Mouse (Mus musculus): ENCODE measurements around the gene Fam181a. TPM values are rescaled to one million over a fixed set of nuclear protein-coding genes. Genes with fewer than 3 reads are reported as not detected.

The Fam181a gene
- polyA plus RNA-seq (2015; fragmentation: Nextera tagmentation; extraction: Ambion mirVana): not detected in 2 replicates

DNA sequence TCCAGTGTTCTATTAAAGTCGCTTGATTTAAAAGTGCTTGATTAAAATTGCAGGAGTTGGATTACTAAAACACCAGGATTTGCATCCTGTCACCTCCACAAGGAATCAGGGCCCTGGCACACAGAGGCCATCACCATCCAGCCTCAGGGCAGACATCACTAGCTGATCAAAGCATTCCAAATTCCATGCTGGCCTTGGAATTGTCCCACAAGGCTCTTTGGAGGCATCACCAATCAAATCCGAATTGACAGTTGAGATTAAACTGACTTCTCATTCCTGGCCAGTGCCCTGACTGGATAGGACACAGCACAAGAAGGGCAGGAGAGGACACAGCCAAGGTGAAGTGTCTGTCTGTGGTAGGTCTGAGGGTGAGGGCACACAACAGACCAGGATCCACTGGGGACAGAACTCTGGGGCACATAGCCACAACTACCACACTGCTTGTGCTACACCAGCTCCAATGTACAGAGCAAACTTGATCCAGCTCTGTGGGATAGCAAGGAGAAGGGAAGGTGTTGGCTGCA is at the start of gene Fam181a:
TSS of gene Fam181a (plus strand) at position 232 of the 524 bp plus-strand sequence.
- 0 out of 2 replicates have a peak, but pooled peaks cover 8% of the 10 kb centered on the region for H3K4me1 ChIP-seq (ENCODE audit: insufficient read depth, low read length)
- peaks cover 9% of the 10 kb centered on the region for H3K27me3 ChIP-seq (ENCODE audit: insufficient read depth, low read length)
- H3K9ac ChIP-seq (replicated peaks; ENCODE audit: low read length): no peak within 1 kb of the TSS
- H3K4me3 ChIP-seq (ENCODE audit: low read length): no peak within 1 kb of the TSS
- H3K9me3 ChIP-seq (ENCODE audit: low read length): no peaks in the 10 kb centered on the region
- no peak for ATAC-seq (ENCODE audit: low FRiP score, low TSS enrichment)
- H3K4me2 ChIP-seq (replicated peaks; ENCODE audit: low read depth, low read length): no peak within 1 kb of the TSS
- no peak within 1 kb of the TSS for H3K27ac ChIP-seq (ENCODE audit: low read length)
- 62% methylated on average over 2 of the region's 2 CpGs for WGBS
- H3K36me3 ChIP-seq (ENCODE audit: insufficient read depth, low read length): no peaks in the 10 kb centered on the region

DNA sequence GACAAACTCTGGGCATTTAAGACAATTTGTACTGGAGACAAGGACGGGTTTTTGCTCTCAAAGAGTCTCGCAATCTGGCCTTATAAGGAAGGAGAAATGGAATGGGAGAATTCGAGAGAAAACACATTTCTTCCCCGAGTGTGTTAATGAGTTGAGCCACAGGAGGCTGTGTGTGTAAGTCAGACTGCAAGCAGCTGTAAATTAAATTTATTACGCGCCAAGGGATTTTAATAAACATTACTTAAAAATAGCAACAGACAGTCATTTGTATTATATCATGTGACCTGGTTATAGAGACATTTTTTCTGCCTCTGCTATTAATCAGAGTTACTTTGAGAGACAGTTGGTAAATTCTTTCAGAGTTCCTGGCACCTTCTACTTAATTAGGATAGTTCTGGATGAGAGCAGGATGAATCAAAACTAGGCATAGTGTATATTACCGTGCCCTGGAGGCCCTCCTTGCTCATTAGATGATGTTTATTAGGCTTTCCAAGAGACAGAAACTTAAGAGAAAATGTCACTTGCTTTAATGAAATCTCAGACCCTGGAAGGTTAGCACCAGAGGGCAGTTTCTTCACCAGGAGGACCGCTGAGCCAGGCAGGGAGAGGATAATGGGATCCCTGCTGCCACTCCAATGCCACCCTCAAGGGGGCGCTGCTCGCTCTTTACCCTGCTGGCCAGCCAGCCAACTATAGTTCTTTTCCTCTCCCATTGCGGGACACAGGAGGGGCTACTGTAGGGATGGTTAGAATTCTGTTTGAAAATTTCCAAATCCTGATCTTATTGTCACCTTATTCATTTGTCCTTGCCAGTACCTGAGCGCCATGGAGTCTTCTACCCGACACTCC is 48.5 kb upstream of the Fam181a start:
- no peaks in the 10 kb centered on the region for H3K36me3 ChIP-seq (ENCODE audit: insufficient read depth, low read length)
- H3K9ac ChIP-seq (replicated peaks; ENCODE audit: low read length): no peak overlapping the region
- ATAC-seq (ENCODE audit: low FRiP score, low TSS enrichment): no peak
- no peak overlapping the region for H3K4me2 ChIP-seq (replicated peaks; ENCODE audit: low read depth, low read length)
- H3K4me1 ChIP-seq (ENCODE audit: insufficient read depth, low read length): no peaks in the 10 kb centered on the region
- H3K9me3 ChIP-seq (ENCODE audit: low read length): no peaks in the 10 kb centered on the region
- no peaks in the 10 kb centered on the region for H3K27me3 ChIP-seq (ENCODE audit: insufficient read depth, low read length)
- no peak overlapping the region for H3K4me3 ChIP-seq (ENCODE audit: low read length)
- H3K27ac ChIP-seq (ENCODE audit: low read length): no peak overlapping the region
- 45% methylated on average over 13 of the region's 13 CpGs for WGBS

DNA sequence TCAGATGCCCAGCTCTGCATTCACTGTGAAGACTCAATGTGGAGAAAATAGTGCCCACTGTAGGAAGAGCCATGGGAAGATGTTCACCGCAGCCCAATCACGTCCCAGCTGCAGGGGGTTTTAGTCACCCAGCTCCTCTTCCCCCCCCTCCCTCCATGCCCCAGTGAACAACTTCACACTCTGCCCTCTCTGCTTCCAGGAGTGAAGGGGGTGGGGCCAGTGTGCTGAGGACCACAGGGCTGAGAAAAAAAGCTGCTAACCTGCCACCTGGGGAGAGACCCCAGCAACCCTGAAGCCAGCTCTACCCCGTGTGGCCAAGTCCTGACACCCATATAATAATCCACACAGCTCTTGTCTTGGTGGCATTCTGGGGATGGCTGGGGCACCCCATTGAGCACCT is 44.2 kb upstream of the Fam181a start:
- Histone ChIP-seq H3K4me1 (ENCODE audit: insufficient read depth, low read length) (no peaks in the 10 kb centered on the region), H3K4me3 (ENCODE audit: low read length) (no peak overlapping the region), H3K27me3 (ENCODE audit: insufficient read depth, low read length) (no peaks in the 10 kb centered on the region), H3K36me3 (ENCODE audit: insufficient read depth, low read length) (no peaks in the 10 kb centered on the region), H3K27ac (ENCODE audit: low read length) (no peak overlapping the region), H3K9me3 (ENCODE audit: low read length) (no peaks in the 10 kb centered on the region), H3K4me2 (replicated peaks; ENCODE audit: low read depth, low read length) (no peak overlapping the region), H3K9ac (replicated peaks; ENCODE audit: low read length) (no peak overlapping the region)
- 18% methylated on average over 3 of the region's 3 CpGs for WGBS
- peak; percentile 60 for ATAC-seq (ENCODE audit: low FRiP score, low TSS enrichment)

DNA sequence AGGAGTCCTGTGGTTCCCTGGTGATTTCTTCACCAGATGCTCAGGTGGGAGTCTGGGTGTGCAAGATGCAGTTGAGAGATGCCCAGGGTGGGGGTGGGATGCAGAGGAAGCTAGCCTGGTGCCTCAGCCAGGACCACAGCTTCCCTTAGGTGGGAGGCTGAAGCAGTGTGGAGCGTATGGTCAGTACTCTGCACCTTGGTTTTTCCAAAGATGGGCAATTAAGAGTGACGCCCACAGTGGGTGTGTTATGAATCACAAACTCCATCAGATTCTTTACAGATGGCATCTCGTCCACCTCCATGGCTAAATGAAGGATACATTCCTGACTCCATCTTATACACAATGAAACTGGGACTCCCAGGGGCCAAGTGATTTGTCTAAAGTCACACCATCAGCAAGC is 38.6 kb upstream of the Fam181a start:
- H3K27ac ChIP-seq (ENCODE audit: low read length): no peak overlapping the region
- no peak for ATAC-seq (ENCODE audit: low FRiP score, low TSS enrichment)
- no peak overlapping the region for H3K4me2 ChIP-seq (replicated peaks; ENCODE audit: low read depth, low read length)
- H3K36me3 ChIP-seq (ENCODE audit: insufficient read depth, low read length): no peaks in the 10 kb centered on the region
- no peaks in the 10 kb centered on the region for H3K9me3 ChIP-seq (ENCODE audit: low read length)
- H3K27me3 ChIP-seq (ENCODE audit: insufficient read depth, low read length): no peaks in the 10 kb centered on the region
- WGBS: 94% methylated on average over 3 of the region's 3 CpGs
- H3K4me1 ChIP-seq (ENCODE audit: insufficient read depth, low read length): no peaks in the 10 kb centered on the region
- H3K4me3 ChIP-seq (ENCODE audit: low read length): no peak overlapping the region
- no peak overlapping the region for H3K9ac ChIP-seq (replicated peaks; ENCODE audit: low read length)

DNA sequence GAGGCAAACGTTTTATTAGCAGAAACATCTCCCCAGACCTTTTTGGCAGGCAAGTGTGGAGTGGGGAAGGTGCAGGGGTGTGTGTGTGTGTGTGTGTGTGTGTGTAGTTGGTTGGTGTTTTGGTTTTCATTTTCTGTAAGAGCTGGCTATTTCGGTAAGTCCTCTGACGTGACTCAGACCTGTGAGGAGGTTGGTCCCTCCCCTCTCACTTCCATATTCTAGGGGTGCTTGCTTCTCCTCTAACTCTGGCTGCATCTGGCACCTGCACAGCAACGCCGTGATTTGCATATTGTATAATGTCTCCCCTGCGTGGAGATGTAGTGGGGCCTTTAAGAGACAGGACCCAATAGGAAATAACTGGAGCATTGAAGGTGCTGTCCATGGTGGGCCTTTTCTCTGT is 37.7 kb upstream of the Fam181a start:
- Histone ChIP-seq H3K4me2 (replicated peaks; ENCODE audit: low read depth, low read length) (no peak overlapping the region), H3K9me3 (ENCODE audit: low read length) (peaks cover 4% of the 10 kb centered on the region), H3K36me3 (ENCODE audit: insufficient read depth, low read length) (no peaks in the 10 kb centered on the region), H3K27me3 (ENCODE audit: insufficient read depth, low read length) (no peaks in the 10 kb centered on the region), H3K27ac (ENCODE audit: low read length) (no peak overlapping the region), H3K4me3 (ENCODE audit: low read length) (no peak overlapping the region), H3K9ac (replicated peaks; ENCODE audit: low read length) (no peak overlapping the region), H3K4me1 (ENCODE audit: insufficient read depth, low read length) (no peaks in the 10 kb centered on the region)
- ATAC-seq (ENCODE audit: low FRiP score, low TSS enrichment): no peak
- 57% methylated on average over 6 of the region's 6 CpGs for WGBS

DNA sequence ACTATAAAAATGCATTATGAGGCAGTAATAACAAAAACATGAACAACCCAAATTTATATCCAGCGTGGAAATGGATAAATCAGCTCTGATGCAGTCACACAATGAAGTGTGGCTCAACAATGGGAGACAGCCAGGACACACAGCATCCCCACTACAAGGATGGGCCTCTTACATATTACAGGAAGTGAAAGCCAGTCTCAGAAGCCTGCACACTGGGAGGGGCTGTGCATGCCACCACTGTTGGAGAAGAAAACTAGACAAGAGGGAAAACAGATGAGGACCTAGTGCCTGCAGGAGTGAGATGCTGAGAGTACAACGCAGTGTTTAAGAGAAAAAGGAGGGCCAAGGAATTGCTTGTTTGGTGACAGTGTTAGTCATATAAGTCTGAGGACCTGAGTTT is 37.0 kb upstream of the Fam181a start:
- Histone ChIP-seq H3K27ac (ENCODE audit: low read length) (no peak overlapping the region), H3K4me1 (ENCODE audit: insufficient read depth, low read length) (no peaks in the 10 kb centered on the region), H3K9me3 (ENCODE audit: low read length) (peaks cover 10% of the 10 kb centered on the region), H3K4me3 (ENCODE audit: low read length) (no peak overlapping the region), H3K27me3 (ENCODE audit: insufficient read depth, low read length) (no peaks in the 10 kb centered on the region), H3K9ac (replicated peaks; ENCODE audit: low read length) (no peak overlapping the region), H3K4me2 (replicated peaks; ENCODE audit: low read depth, low read length) (no peak overlapping the region), H3K36me3 (ENCODE audit: insufficient read depth, low read length) (no peaks in the 10 kb centered on the region)
- ATAC-seq (ENCODE audit: low FRiP score, low TSS enrichment): no peak
- WGBS: 90% methylated on average over 2 of the region's 2 CpGs

DNA sequence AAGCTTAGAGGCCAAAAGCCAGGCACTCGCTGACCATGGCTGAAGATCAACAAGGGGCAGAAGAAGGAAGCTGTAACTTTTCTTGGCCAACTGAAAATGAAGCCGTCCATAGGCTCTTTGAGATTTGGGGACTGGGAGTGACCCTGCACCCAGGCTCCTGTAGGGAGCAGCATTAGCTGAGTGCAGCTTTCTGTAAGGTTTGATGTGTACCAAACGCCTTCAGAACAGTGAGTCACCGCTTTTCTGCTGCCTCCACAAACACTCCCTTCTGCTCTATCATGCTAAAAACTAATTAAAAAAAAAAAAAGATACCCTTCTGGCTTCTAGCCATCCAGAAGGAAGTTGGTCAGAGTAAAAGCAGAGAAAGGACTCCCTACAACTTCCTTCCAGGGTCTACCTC is 34.4 kb upstream of the Fam181a start:
- Histone ChIP-seq H3K4me2 (replicated peaks; ENCODE audit: low read depth, low read length) (no peak overlapping the region), H3K4me1 (ENCODE audit: insufficient read depth, low read length) (no peaks in the 10 kb centered on the region), H3K9ac (replicated peaks; ENCODE audit: low read length) (no peak overlapping the region), H3K27ac (ENCODE audit: low read length) (no peak overlapping the region), H3K4me3 (ENCODE audit: low read length) (no peak overlapping the region), H3K36me3 (ENCODE audit: insufficient read depth, low read length) (no peaks in the 10 kb centered on the region), H3K27me3 (ENCODE audit: insufficient read depth, low read length) (no peaks in the 10 kb centered on the region), H3K9me3 (ENCODE audit: low read length) (peaks cover 10% of the 10 kb centered on the region)
- no peak for ATAC-seq (ENCODE audit: low FRiP score, low TSS enrichment)
- WGBS: 56% methylated on average over 4 of the region's 4 CpGs

GRCm38 (mm10) chr12:103281491-103281890 is 29.3 kb upstream of the Fam181a start:
- H3K27ac ChIP-seq (ENCODE audit: low read length): no peak overlapping the region
- no peak overlapping the region for H3K9ac ChIP-seq (replicated peaks; ENCODE audit: low read length)
- ATAC-seq (ENCODE audit: low FRiP score, low TSS enrichment): peak; percentile 87; the same call in 1 of the 2 replicates
- H3K36me3 ChIP-seq (ENCODE audit: insufficient read depth, low read length): no peaks in the 10 kb centered on the region
- no peak overlapping the region for H3K4me3 ChIP-seq (ENCODE audit: low read length)
- WGBS: 24% methylated on average over 2 of the region's 2 CpGs
- H3K4me1 ChIP-seq (ENCODE audit: insufficient read depth, low read length): no peaks in the 10 kb centered on the region
- H3K4me2 ChIP-seq (replicated peaks; ENCODE audit: low read depth, low read length): no peak overlapping the region
- no peaks in the 10 kb centered on the region for H3K27me3 ChIP-seq (ENCODE audit: insufficient read depth, low read length)
- H3K9me3 ChIP-seq (ENCODE audit: low read length): peaks cover 10% of the 10 kb centered on the region

DNA sequence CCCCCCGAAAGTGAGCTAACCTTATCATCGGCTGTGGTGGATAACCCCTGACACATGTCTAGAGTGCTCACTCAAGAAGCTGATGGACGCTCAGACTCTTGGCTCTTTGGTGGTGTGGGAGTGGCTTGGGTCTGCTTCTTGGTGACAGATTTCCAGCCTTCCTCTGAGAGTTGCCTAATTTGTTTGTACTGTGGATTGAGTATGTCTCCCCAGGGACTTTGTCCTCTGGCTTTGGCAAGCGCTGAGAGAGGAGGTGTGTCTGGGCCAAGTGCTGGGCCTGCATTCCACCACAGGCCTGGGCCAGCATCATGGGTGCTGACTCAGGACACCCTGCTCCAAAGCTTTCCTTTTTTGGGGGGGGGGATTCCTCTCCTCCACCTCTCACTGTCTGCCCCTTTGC is 28.9 kb upstream of the Fam181a start:
- H3K36me3 ChIP-seq (ENCODE audit: insufficient read depth, low read length): no peaks in the 10 kb centered on the region
- H3K27ac ChIP-seq (ENCODE audit: low read length): no peak overlapping the region
- 30% methylated on average over 4 of the region's 4 CpGs for WGBS
- ATAC-seq (ENCODE audit: low FRiP score, low TSS enrichment): peak; percentile 81
- H3K4me2 ChIP-seq (replicated peaks; ENCODE audit: low read depth, low read length): no peak overlapping the region
- no peaks in the 10 kb centered on the region for H3K27me3 ChIP-seq (ENCODE audit: insufficient read depth, low read length)
- no peak overlapping the region for H3K4me3 ChIP-seq (ENCODE audit: low read length)
- peaks cover 10% of the 10 kb centered on the region for H3K9me3 ChIP-seq (ENCODE audit: low read length)
- no peak overlapping the region for H3K9ac ChIP-seq (replicated peaks; ENCODE audit: low read length)
- H3K4me1 ChIP-seq (ENCODE audit: insufficient read depth, low read length): no peaks in the 10 kb centered on the region

GRCm38 (mm10) chr12:103282936-103283335 is 27.8 kb upstream of the Fam181a start:
- H3K27ac ChIP-seq (ENCODE audit: low read length): no peak overlapping the region
- no peaks in the 10 kb centered on the region for H3K4me1 ChIP-seq (ENCODE audit: insufficient read depth, low read length)
- peaks cover 7% of the 10 kb centered on the region for H3K9me3 ChIP-seq (ENCODE audit: low read length)
- 66% methylated on average over 6 of the region's 6 CpGs for WGBS
- no peak overlapping the region for H3K4me2 ChIP-seq (replicated peaks; ENCODE audit: low read depth, low read length)
- H3K27me3 ChIP-seq (ENCODE audit: insufficient read depth, low read length): no peaks in the 10 kb centered on the region
- no peak for ATAC-seq (ENCODE audit: low FRiP score, low TSS enrichment)
- no peak overlapping the region for H3K9ac ChIP-seq (replicated peaks; ENCODE audit: low read length)
- H3K4me3 ChIP-seq (ENCODE audit: low read length): no peak overlapping the region
- H3K36me3 ChIP-seq (ENCODE audit: insufficient read depth, low read length): no peaks in the 10 kb centered on the region
